Mouse (Mus musculus): ENCODE measurements around the gene Ccdc106. TPM values are rescaled to one million over a fixed set of nuclear protein-coding genes. Genes with fewer than 3 reads are reported as not detected.

Ccdc106 gene
- polyA plus RNA-seq, 1 experiment: not detected

DNA sequence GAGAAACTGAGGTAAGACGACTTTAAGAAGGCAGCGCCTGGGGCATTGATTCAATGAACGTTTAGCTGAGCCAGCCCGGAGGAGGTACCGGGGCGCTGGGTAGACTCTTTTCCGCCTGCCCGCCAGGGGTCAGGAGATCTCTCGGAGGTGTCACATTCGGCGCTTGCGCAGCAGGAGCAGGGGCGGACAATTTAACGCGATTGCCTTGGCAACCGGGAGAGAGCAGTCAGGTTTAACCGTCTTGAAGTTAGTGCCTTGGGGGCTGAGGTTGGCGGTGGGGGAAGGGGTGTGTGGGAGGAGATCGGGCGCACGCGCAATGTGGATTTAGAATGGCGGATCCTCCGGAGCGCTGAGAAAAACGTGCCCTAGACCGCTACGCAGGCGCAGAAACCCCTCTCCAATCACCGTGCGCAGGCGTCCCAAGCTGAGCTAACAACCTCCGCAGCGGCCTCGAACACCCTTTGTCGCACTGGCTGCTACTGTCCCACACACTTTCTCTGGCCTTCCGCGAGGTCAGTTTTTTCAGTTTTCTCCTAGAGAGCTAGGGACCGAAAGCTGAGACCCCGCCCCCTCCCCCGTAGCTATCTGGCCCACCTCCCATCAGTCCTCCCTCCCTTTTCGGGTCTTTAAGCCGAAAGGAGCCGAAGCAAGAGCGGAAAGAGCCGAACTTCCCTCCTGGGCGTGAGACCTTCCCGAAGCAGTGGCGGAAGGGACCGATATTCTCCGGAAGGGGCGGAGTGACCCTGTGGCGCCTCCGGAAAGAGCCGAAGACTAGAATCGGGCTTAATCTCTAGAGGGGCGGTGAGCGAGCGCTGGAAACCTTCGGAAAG lies 40.8 kb downstream of the Ccdc106 start:
- H3K4me1 ChIP-seq (ENCODE audit: control insufficient read depth, insufficient read depth, low read length): peaks cover 27% of the 10 kb centered on the region
- WGBS: under 1% methylated on average over 60 of the region's 60 CpGs
- TF ChIP-seq POLR2A (IDR thresholded peaks at IDR 0.05; ENCODE audit: insufficient read depth, low read depth, low read length): peak; percentile 46
- peak; percentile 70 for TF ChIP-seq CTCF (IDR thresholded peaks at IDR 0.05; ENCODE audit: insufficient read depth, low read depth, low read length)
- peak overlapping the region; percentile 97 for H3K27ac ChIP-seq (ENCODE audit: insufficient read depth, low read depth, low read length)
- H3K4me3 ChIP-seq (ENCODE audit: insufficient read depth, low read depth, low read length): peak overlapping the region; percentile 63

GRCm38 (mm10) chr7:5061774-5062359 lies 41.5 kb downstream of the Ccdc106 start, which contains the start of gene U2af2:
U2af2 (plus strand) TSS chr7:5062143.
- peak within 1 kb of the TSS; percentile 63 for H3K4me3 ChIP-seq (ENCODE audit: insufficient read depth, low read depth, low read length)
- WGBS: 1% methylated on average over 65 of the region's 65 CpGs
- TF ChIP-seq POLR2A (IDR thresholded peaks at IDR 0.05; ENCODE audit: insufficient read depth, low read depth, low read length) (peak; percentile 25), CTCF (IDR thresholded peaks at IDR 0.05; ENCODE audit: insufficient read depth, low read depth, low read length) (0 out of 2 replicates have a peak, but pooled peaks have one; percentile 28)
- H3K4me1 ChIP-seq (ENCODE audit: control insufficient read depth, insufficient read depth, low read length): peaks cover 29% of the 10 kb centered on the region
- H3K27ac ChIP-seq (ENCODE audit: insufficient read depth, low read depth, low read length): peak within 1 kb of the TSS; percentile 97

DNA sequence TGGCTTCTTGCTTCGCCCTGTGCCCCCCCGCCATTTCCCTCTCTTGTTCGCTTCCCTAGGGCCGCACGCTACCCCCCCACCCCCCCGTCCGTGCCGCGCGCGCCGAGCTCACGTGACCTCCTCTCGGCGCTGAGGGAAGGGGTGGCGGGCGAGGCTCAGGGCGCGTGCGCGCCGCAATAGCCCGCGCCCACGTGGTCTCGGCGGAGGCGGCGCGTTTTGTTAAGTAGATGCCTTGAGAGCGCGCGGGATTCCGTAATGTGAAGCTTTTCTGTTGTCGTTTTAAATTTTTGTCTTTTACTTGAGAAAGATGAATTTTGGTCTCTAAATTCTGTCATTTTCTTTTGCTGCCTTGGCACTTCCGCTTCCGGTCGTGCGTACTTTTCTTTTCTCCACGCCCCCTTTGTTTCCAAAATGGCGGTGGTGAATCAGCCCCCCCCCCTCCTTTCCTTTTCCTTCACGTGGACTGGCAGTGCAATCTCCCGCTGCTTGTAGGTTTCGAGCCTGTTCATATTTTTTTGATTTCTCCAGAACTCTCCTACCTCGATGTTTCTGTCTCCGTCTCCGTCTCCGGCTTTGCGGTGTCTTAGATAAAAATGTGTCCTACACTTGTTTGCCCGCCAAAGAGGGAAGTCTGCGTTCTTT lies 42.1 kb downstream of the Ccdc106 start:
- Histone ChIP-seq H3K4me1 (ENCODE audit: control insufficient read depth, insufficient read depth, low read length) (peaks cover 29% of the 10 kb centered on the region), H3K27ac (ENCODE audit: insufficient read depth, low read depth, low read length) (peak overlapping the region; percentile 42; the same call in 1 of the 2 replicates), H3K4me3 (ENCODE audit: insufficient read depth, low read depth, low read length) (peak overlapping the region; percentile 63)
- under 1% methylated on average over 51 of the region's 51 CpGs for WGBS
- TF ChIP-seq CTCF (IDR thresholded peaks at IDR 0.05; ENCODE audit: insufficient read depth, low read depth, low read length) (no peak), POLR2A (IDR thresholded peaks at IDR 0.05; ENCODE audit: insufficient read depth, low read depth, low read length) (no peak)

DNA sequence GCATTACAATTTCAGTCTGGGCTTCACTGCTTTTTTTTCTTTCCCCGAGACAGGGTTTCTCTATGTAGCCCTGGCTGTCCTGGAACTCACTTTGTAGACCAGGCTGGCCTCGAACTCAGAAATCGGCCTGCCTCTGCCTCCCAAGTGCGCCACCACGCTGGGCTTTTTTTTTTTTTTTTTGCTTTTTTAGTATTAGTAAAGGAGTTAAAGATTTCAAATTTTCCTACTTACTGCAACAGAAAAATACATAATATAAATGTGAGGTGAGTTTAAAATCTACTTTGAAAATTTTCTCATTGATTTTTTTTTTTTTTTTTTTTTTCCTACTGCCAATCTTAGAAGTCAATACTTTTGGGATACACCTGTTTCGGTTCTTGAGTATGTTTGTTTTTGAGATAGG lies 44.5 kb downstream of the Ccdc106 start:
- TF ChIP-seq POLR2A (IDR thresholded peaks at IDR 0.05; ENCODE audit: insufficient read depth, low read depth, low read length) (no peak), CTCF (IDR thresholded peaks at IDR 0.05; ENCODE audit: insufficient read depth, low read depth, low read length) (no peak)
- 94% methylated on average over 6 of the region's 6 CpGs for WGBS
- no peak overlapping the region for H3K27ac ChIP-seq (ENCODE audit: insufficient read depth, low read depth, low read length)

GRCm38 (mm10) chr7:5073586-5073985 lies 53.2 kb downstream of the Ccdc106 start:
- Histone ChIP-seq H3K4me3 (ENCODE audit: insufficient read depth, low read depth, low read length) (no peak overlapping the region), H3K4me1 (ENCODE audit: control insufficient read depth, insufficient read depth, low read length) (0 out of 2 replicates have a peak, but pooled peaks cover 2% of the 10 kb centered on the region), H3K27ac (ENCODE audit: insufficient read depth, low read depth, low read length) (no peak overlapping the region)
- 55% methylated on average over 1 of the region's 1 CpGs for WGBS
- TF ChIP-seq CTCF (IDR thresholded peaks at IDR 0.05; ENCODE audit: insufficient read depth, low read depth, low read length) (no peak), POLR2A (IDR thresholded peaks at IDR 0.05; ENCODE audit: insufficient read depth, low read depth, low read length) (no peak)

More for the DNA sequence above, 44.5 kb downstream of the Ccdc106 start:
- H3K4me1 ChIP-seq (ENCODE audit: control insufficient read depth, insufficient read depth, low read length): peaks cover 18% of the 10 kb centered on the region
- H3K4me3 ChIP-seq (ENCODE audit: insufficient read depth, low read depth, low read length): no peak overlapping the region

DNA sequence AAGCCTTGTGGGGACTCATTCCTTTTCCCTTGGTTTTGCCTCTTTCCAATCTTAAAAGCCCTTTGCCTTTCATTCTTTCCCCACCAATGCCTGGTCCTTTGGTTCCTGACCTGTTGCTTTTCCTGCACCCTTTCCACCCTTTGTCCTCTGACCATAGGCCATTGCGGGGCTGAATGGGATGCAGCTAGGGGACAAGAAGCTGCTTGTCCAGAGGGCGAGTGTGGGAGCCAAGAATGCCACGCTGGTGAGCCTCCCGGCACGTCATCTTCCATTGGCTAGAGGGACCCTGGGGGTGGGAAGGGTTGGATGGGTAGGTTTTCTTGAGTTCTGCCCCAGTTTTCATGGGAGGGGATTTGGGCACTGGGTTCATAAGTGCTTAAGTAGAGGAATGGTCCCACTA lies 54.6 kb downstream of the Ccdc106 start:
- WGBS: 88% methylated on average over 5 of the region's 5 CpGs
- no peak overlapping the region for H3K27ac ChIP-seq (ENCODE audit: insufficient read depth, low read depth, low read length)
- no peak for TF ChIP-seq CTCF (IDR thresholded peaks at IDR 0.05; ENCODE audit: insufficient read depth, low read depth, low read length)
- no peak for TF ChIP-seq POLR2A (IDR thresholded peaks at IDR 0.05; ENCODE audit: insufficient read depth, low read depth, low read length)
- peaks cover 2% of the 10 kb centered on the region; the same call in 1 of the 2 replicates for H3K4me1 ChIP-seq (ENCODE audit: control insufficient read depth, insufficient read depth, low read length)
- no peak overlapping the region for H3K4me3 ChIP-seq (ENCODE audit: insufficient read depth, low read depth, low read length)

- no peak overlapping the region for H3K4me3 ChIP-seq (ENCODE audit: insufficient read depth, low read depth, low read length)
- no peak overlapping the region for H3K27ac ChIP-seq (ENCODE audit: insufficient read depth, low read depth, low read length)
- WGBS: 85% methylated on average over 2 of the region's 2 CpGs
- TF ChIP-seq CTCF (IDR thresholded peaks at IDR 0.05; ENCODE audit: insufficient read depth, low read depth, low read length) (no peak), POLR2A (IDR thresholded peaks at IDR 0.05; ENCODE audit: insufficient read depth, low read depth, low read length) (no peak)
- peaks cover 5% of the 10 kb centered on the region; the same call in 1 of the 2 replicates for H3K4me1 ChIP-seq (ENCODE audit: control insufficient read depth, insufficient read depth, low read length)
Measured at GRCm38 (mm10) chr7:5076931-5077330, 56.6 kb downstream of the Ccdc106 start.

DNA sequence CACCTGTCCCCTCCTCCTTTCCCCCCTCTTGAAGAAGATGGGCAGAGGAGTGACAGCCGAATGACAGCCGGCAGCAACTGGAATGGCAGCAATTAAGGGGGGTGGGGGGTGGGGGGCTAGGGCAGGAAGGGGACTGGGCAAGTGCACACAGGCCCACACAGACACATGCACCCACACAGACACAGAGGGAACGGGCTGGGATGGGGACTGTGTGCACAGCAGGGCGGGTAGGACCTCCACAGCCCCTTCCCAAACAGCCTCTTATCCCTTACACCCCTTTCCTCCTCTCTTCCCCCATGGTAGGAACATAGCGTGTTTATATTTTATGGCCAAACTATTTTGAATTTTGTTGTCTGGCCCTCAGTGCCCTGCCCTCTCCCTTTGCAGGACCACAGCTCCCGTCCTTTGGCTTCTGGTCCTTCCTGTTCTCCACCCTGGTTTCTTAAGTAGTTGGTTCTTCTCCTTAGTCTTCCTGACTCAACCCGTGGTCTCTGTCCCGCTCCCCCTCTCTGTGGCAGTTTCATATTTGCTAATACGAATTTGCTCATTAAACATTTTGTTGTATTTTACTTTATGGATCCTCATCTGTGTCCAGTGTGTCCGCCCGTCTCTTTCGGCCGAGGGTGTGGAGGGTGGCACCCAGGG lies 59.1 kb downstream of the Ccdc106 start:
- WGBS: 49% methylated on average over 10 of the region's 13 CpGs
- H3K4me1 ChIP-seq (ENCODE audit: control insufficient read depth, insufficient read depth, low read length): peaks cover 15% of the 10 kb centered on the region; the same call in 1 of the 2 replicates
- H3K4me3 ChIP-seq (ENCODE audit: insufficient read depth, low read depth, low read length): peak overlapping the region; percentile 94
- H3K27ac ChIP-seq (ENCODE audit: insufficient read depth, low read depth, low read length): peak overlapping the region; percentile 47; the same call in 1 of the 2 replicates
